Mouse (Mus musculus) Muller cell, postnatal 12 days (primary cell): Measurements from ENCODE around the gene Olfr566.

Experiments
- DNase-seq: peaks from one replicate; pipeline ENCODE4 v3.0.0-alpha.2; 2015; ENCODE audit errors: inconsistent ontology term

The Olfr566 gene

GRCm38 (mm10) chr7:102858665-102859064 is at the start of gene Olfr566:
Gene Olfr566, minus strand, starts transcription at chr7:102858765.
- DNase-seq: no peak

DNA sequence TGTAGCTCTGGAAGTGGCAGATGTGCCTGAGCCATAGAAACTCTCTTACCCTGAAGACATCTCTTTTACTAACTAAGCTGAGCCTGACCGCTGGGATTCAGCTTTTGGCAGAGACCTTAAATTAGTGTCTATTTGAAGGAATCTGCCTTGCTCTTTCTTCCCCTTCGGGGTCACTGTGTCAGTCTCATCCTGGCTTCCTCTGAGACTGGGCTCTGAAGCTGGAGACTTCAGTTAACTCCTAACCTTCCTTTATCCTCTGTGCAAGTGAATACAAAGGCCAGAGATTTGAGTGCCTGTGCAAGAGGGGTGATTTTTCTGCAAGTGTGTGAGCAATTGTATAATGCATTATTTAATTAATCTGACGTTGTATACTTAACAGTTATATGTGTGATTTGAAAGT is 32.2 kb upstream of the Olfr566 start, which contains the start of gene Olfr569:
Gene Olfr569, minus strand, starts transcription at position 101 of the 400 bp plus-strand sequence.
- no peak for DNase-seq

- no peak for DNase-seq
Observed at GRCm38 (mm10) chr7:102876822-102877221, 18.3 kb upstream of the Olfr566 start, which contains the start of gene Olfr568. Gene Olfr568, plus strand, starts transcription at chr7:102877122.

DNA sequence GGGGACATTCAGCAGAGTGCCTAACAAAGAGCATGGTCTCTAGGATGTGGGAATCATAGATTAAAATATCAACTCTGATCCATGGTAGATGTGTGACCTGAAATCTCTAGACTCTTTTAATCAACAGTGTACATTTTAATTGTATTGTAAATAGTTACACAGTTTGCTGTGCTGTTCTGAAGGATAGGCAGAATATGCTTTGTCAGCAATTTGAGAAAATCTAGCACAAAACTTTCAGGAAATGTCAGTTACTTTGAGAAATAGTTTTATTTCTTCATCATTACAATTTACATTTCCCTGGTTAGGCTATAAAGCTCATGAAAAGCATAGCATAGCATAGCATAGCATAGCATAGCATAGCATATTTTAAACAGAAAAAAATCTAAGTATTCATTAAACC is 2.8 kb downstream of the Olfr566 start:
- DNase-seq: no peak
